Mouse (Mus musculus): ENCODE measurements at regions not wholly inside any gene's neighbourhood (a gene's known extent, or its start where the extent isn't known, plus 50 kb on each side); places are given as distances from the start of the nearest gene placed in this dataset.

DNA sequence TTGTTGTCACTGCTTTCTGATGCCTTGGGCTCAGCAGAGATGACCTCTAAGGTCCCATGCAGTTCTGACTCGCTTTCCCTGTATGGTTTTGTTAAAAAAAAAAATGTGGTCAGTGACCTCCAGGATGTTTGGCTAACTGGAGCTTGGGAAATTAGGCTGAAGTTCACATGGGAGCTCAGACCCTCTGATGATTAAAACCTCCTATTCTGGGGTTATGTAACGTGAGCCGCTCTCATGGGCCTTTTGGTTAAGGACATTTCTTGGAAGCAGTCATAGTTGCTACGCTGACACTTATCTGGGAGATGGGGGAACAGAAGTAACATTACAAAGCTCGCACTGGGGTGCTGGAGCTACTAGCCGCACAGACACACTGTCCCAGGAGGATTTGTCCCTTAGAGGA lies 274.9 kb downstream of the Foxo1 start:
- no peak for DNase-seq (ENCODE audit: low spot score)

DNA sequence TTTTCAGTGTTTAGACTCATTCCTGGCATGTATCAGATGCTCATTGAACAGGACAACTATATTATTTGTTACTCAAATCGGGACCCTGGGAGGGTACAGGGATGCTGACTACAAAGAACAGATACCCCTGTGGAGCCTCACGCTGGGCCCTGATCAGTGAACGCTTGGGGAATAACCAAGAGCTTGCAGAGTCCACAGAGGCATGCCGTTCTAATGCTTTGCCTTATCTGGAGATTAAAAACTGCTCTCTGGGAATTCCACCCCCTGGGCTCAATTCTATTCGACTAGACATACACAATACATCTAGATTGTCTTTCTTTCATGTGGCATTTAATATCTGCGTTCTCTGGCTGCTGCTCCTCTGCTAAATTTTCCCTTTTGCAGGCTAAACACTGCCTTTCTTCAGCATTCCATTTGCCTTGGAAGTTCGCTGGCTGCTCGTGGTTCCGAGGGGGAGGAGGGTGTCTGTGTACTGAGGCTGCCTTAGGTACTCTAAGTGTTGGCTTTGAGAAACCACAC lies 272.8 kb downstream of the Foxo1 start:
- DNase-seq (ENCODE audit: low spot score), result no peak

DNA sequence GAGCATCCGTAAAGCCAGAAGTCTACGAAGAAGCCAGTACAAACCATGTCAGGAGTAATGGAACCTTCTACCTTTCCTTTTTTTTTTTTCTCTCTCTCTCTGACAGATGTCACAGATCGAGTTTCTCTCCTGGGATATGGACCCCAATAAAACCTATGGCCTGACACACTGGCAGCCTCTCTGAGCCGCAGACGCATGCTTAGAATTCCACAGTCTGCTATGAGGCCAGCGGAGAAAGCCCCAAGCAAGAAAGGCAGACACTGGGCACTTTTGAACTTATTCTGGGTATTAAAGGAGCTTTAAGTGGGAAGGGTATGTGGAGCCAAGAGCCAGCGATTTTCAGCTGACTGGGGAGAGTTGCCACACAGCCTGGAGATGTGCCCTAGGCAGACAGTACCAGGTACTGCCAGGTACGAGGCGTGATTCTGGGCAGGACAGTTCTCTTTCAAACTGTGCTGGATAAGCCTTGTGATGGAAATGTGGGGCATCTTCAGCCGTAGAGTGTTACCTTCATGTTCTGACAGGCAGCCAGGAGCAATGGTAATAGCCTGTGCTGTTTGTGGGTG lies 271.8 kb downstream of the Foxo1 start:
- DNase-seq (ENCODE audit: low spot score), result no peak

- no peak for DNase-seq (ENCODE audit: low spot score)
These were observed 270.2 kb downstream of the Foxo1 start for GRCm38 (mm10) chr3:52538306-52538705.

DNA sequence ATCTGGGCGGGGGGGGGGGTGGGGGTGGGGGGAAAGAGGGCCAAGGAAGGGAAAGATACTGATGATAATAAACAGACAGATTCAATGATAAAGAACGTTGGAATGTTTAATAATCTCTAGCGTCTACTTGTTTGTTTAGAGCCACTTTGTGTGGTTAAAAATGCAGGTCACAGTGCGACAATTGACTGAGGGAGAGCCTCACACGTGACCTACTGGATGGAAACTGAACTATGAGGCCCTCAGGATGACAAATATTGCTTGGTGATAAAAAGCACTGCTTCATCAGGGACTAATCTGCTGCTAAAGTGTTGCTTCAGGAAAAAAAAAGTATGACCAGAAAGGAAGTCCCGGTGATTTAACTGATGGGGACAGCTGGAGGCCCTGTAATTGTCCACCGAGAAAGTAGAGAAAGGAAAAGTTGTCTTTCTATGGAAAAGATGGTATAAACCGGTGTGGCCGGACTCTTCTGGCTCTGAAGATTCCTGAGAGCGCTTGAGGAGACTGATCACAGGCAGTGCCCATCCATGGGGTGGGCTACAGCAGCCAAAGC lies 269.3 kb downstream of the Foxo1 start:
- DNase-seq (ENCODE audit: low spot score), result no peak

GRCm38 (mm10) chr3:52535411-52536021 lies 267.4 kb downstream of the Foxo1 start:
- no peak for DNase-seq (ENCODE audit: low spot score)

GRCm38 (mm10) chr3:52534118-52534517 lies 266.0 kb downstream of the Foxo1 start:
- DNase-seq (ENCODE audit: low spot score), result no peak

GRCm38 (mm10) chr3:52531686-52532351 lies 263.7 kb downstream of the Foxo1 start:
- DNase-seq (ENCODE audit: low spot score), result no peak

DNA sequence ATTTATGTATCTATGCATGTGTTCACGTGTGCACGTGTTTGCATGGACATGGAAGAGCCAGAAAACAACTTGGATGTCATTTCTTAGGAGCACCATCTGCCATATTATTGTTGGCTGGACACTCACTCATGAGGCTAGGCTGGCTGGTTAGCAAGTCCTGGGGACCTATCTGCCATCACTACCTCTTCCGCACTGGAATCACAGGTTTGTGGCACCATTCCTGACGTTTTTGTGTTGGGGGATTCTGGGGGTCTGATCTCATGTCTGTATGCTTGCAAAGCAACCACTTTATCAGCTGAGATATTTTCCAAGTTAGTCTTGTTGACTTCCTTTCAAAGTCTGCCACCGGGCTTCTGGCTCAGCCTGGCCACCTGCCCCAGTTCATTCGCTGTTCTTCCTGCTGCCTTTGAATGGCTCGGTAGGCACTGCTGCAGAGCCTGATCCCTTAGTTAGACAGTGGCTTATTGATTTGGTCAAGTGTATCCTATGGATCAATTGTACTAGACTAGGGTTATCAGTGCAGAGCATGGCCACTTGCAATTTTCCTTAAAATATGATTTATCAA lies 262.4 kb downstream of the Foxo1 start:
- no peak for DNase-seq (ENCODE audit: low spot score)

DNA sequence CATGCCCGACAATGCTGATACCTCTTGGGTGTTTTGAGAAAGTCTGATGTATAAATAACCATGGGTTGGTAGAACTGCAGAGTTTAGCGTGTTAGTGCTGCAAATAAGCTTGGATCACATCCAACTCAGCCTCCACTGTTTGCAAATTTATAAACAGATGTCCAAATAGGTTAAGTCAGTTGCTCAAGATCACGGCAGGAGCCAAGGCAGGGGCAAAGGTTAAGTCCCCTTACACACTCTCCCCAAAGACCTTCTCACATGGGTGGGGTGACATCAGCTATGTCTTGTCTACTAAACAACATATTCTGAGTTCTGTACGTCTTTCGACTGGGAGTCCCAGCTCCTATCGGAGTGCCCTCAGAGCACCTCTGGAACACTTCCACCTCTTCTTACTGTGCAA lies 261.0 kb downstream of the Foxo1 start:
- DNase-seq (ENCODE audit: low spot score), result peak; percentile 51

DNA sequence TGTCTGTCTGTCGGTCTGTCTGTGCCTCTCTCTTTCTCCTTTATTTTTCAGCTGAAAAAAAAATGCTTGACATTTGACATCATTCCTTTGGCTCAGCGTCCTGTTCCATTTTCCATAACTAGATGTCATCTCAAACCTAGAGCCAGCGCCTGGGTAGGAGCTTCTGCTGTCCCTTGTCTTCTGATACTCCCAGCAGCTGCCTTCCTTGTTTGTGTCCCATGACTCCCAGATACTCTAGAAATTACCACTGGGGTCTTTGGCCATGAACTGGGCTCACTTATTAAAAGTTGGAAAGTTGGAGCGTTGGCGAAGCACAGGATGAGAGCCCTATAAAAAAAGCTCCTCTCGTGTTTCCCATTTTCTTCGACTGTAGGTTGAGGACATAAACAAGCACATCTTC lies 260.4 kb downstream of the Foxo1 start:
- DNase-seq (ENCODE audit: low spot score), result no peak

DNA sequence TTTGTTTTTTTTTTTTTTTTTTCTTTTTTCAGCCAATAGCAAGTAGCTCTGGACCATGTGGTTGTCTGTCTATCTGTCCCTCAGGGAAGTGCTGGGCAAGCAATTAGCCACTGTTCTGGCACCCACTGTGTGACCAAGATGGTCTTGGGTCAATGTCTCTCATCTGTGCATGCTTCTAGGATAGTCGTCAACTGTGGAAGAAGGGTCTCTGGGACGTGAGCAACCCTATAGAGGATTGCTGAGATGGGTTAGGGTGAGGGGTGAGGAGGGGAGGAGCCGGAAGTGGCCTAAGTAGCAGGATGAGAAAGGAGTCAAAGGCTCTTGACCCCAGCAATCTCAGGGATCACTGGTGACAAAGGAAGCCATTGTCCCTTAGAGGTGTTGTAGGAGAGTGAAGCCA lies 259.6 kb downstream of the Foxo1 start:
- no peak for DNase-seq (ENCODE audit: low spot score)

GRCm38 (mm10) chr3:52527010-52527754 lies 259.0 kb downstream of the Foxo1 start:
- peak; percentile 67 for DNase-seq (ENCODE audit: low spot score)

DNA sequence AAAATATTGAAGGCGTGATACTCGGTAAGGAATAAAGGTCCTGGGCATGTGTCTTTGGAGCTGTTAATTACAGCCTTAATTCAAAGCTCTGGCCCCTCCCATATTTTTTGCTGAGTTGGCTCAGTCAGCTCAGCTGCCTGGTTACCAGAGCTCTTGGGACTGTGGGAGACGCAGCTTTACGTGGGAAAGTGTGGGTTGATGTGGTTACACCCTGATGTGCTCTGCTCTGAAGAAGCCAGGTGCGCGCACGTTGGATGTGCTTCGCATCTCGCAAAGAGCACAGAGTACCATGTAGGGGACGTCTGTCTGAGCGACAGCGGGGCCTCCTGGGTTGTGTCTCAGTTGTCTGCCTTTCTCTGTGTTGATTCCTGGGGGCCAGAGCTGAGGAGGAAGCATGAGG lies 254.8 kb downstream of the Foxo1 start:
- DNase-seq (ENCODE audit: low spot score), result no peak

- DNase-seq (ENCODE audit: low spot score), result no peak
These were observed 252.4 kb downstream of the Foxo1 start for GRCm38 (mm10) chr3:52520609-52520947.

- no peak for DNase-seq (ENCODE audit: low spot score)
These were observed 251.9 kb downstream of the Foxo1 start for GRCm38 (mm10) chr3:52519910-52520608.

- no peak for DNase-seq (ENCODE audit: low spot score)
These were observed 249.7 kb downstream of the Foxo1 start for GRCm38 (mm10) chr3:52517808-52518207.

- no peak for DNase-seq (ENCODE audit: low spot score)
These were observed 248.6 kb downstream of the Foxo1 start for GRCm38 (mm10) chr3:52516691-52517090.

DNA sequence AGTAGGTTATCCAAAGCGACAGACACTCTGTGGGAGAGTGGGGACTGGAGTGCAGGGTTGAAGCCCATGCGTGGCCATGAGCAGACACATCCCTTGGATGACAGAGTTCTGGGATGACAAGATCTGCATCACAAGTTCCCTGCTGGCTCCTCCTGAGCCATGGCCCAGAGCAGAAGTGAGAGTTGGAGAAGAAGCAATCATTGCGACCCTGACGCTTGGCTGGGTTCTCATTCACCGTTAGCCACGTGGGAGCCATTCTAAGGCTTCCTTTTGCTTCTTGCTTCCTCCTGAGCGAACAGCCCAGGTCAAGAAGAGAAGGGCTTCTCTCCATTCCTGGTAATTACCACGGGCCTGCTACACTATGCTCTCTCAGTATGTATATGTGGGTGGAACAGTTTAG lies 244.6 kb downstream of the Foxo1 start:
- no peak for DNase-seq (ENCODE audit: low spot score)

DNA sequence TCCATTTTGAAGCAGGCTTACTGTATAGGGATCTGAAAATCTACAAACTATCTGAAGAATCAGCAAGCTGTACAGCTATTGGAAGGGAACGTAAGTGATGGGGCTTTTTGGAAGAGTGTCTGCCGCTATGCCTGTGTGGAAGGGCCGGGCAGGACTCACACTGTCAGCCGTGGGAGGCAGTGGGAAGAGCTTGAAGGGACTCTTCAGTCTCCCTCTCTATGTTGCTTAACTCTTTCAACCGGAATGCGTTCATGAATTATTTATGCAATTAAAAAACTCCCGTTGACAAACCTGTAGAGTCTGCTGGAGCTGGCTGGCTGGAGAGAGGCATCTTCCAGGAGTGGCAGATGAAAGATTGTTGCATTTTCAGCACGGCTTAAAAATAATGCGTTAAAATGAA lies 243.4 kb downstream of the Foxo1 start:
- DNase-seq (ENCODE audit: low spot score), result no peak

DNA sequence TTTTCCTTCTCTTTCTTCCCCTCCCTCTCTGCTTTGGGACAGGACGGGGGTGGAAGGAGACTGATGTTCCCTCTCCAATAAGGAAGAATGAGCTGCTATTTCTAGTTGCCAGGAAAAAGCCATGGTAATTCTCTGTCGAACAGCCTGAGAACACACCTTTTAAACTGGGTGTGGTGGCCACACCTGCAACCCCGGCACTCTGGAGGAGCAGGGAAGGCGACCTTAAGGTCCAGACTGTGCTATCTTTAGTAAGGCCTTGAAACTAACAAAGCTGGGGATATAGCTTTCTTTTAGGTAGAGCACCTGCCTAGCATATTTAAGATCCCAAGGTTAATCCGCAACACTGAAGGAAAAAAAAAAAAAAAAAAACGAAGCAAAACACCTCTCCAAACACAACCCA lies 242.7 kb downstream of the Foxo1 start:
- no peak for DNase-seq (ENCODE audit: low spot score)
